Mouse (Mus musculus): ENCODE measurements at regions not wholly inside any gene's neighbourhood (a gene's known extent, or its start where the extent isn't known, plus 50 kb on each side); places are given as distances from the start of the nearest gene placed in this dataset.

DNA sequence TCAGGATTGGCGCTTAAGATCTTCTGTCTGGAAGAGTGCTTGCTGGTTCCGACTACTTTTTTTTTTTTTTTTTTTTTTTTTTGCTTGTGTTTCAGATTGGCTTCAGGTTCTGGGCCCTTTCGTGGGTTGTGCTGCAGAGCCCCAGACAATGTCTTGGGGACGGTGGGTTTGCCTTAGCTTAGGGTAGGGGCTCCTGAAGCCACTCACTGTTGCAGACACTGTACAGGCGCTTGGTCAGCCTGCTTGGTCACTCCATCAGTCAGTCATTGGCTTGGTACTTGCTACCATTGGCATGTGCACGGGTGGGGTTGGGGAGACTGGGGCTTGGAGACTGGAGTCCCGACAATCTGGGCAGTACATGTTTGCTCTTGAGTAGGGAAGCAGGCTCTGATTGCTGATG, 91.5 kb upstream of the Ccnd1 start:
- TF ChIP-seq CHD2 (IDR thresholded peaks at IDR 0.05; ENCODE audit: low read depth, low read length) (no peak), HCFC1 (IDR thresholded peaks at IDR 0.05; ENCODE audit: borderline replicate concordance, insufficient read depth, low read length) (no peak)
